Mouse (Mus musculus) frontal cortex, postnatal 14 days (tissue): Measurements from ENCODE around the gene 2200002J24Rik.
A peak's percentile ranks its signal among the peaks of the same experiment; 100 is the strongest.

Experiments
- DNase-seq, 2 experiments: peaks; one replicate each; pipeline ENCODE4 v3.0.0; 2022; ENCODE audit warnings: low spot score in 2 of 2

Gene 2200002J24Rik

GRCm38 (mm10) chr7:30698589-30698988 is at the start of gene 2200002J24Rik:
Gene 2200002J24Rik, plus strand, starts transcription at chr7:30698926.
- no peak for DNase-seq

- DNase-seq: peak; percentile 98 to 99
Observed at GRCm38 (mm10) chr7:30649591-30650540, 48.9 kb upstream of the 2200002J24Rik start, which contains the start of gene Rbm42. Gene Rbm42, minus strand, starts transcription at chr7:30650317.

- DNase-seq: peak; percentile 85 to 90
Observed at GRCm38 (mm10) chr7:30664529-30665200, 34.1 kb upstream of the 2200002J24Rik start, which contains the start of gene Haus5. Gene Haus5, minus strand, starts transcription at chr7:30664994.

- DNase-seq: no peak
Observed at GRCm38 (mm10) chr7:30665321-30665720, 33.4 kb upstream of the 2200002J24Rik start.

- no peak for DNase-seq
Observed at GRCm38 (mm10) chr7:30669229-30669628, 29.5 kb upstream of the 2200002J24Rik start.

GRCm38 (mm10) chr7:30671480-30671879 is 27.2 kb upstream of the 2200002J24Rik start, which contains the start of gene Pmis2:
Gene Pmis2, minus strand, starts transcription at chr7:30671605.
- DNase-seq: no peak

- no peak for DNase-seq
Observed at GRCm38 (mm10) chr7:30678263-30678975, 20.3 kb upstream of the 2200002J24Rik start.

- no peak for DNase-seq
Observed at GRCm38 (mm10) chr7:30681897-30682296, 16.8 kb upstream of the 2200002J24Rik start.

- no peak for DNase-seq
Observed at GRCm38 (mm10) chr7:30683425-30683824, 15.3 kb upstream of the 2200002J24Rik start.

GRCm38 (mm10) chr7:30688325-30688724 is 10.4 kb upstream of the 2200002J24Rik start:
- DNase-seq: no peak

- no peak for DNase-seq
Observed at GRCm38 (mm10) chr7:30698101-30698500, 625 bp upstream of the 2200002J24Rik start.

- DNase-seq: no peak
Observed at GRCm38 (mm10) chr7:30706214-30706882, 7.6 kb downstream of the 2200002J24Rik start.

GRCm38 (mm10) chr7:30707441-30707840 is 8.7 kb downstream of the 2200002J24Rik start:
- DNase-seq: no peak

GRCm38 (mm10) chr7:30711942-30712341 is 13.2 kb downstream of the 2200002J24Rik start, which contains the start of gene Atp4a:
Gene Atp4a, plus strand, starts transcription at chr7:30712209.
- DNase-seq: no peak

GRCm38 (mm10) chr7:30717006-30717715 is 18.4 kb downstream of the 2200002J24Rik start:
- peak; percentile 52 to 61 for DNase-seq

GRCm38 (mm10) chr7:30717716-30718046 is 19.0 kb downstream of the 2200002J24Rik start:
- DNase-seq: no peak

- no peak for DNase-seq
Observed at GRCm38 (mm10) chr7:30719669-30720068, 20.9 kb downstream of the 2200002J24Rik start.

GRCm38 (mm10) chr7:30721286-30721685 is 22.6 kb downstream of the 2200002J24Rik start:
- DNase-seq: no peak

GRCm38 (mm10) chr7:30723274-30723953 is 24.7 kb downstream of the 2200002J24Rik start:
- DNase-seq: no peak

GRCm38 (mm10) chr7:30728214-30728613 is 29.5 kb downstream of the 2200002J24Rik start:
- DNase-seq: no peak
